Comparison of ENCODE assay signal across 25 mouse cellular contexts in the genomic region with DNA sequence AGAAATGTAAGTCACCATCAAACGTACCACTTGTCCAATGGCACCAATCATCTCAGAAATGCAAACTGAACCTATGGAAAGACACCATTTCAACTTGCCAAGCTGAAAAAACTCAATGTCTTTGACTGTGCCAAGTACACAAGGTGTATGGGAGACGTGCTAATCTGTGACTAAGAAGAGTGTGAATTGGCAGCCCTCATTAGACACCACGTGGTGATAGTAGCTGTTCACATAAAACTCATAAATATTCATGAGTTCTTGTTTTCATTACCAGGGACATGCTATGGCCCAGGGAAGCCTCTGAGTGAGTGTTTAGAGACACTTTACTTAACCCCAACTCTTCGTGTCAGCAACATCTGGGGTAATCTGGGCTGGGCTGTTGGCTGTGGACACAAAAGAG.
DNase-seq lines count a peak whose midpoint lies in the region; ATAC-seq and TF ChIP-seq lines count a peak whose summit lies in the region.
"Had no signal": no experiment of that assay in that cellular context is flagged by ENCODE, and none has a peak within 500 bp of the region (broad histone marks: within the 10 kb centered on the region; RNA-seq: fewer than 3 reads in every experiment).

No protein-coding gene starts in this region.

- DNase-seq in embryo, embryonic 10.5 days (ENCODE audit: low spot score), result peak; percentile 14
- DNase-seq in embryo, embryonic 11 days, result no peak
- peak; percentile 26 for DNase-seq in hindbrain, postnatal 0 days (ENCODE audit: low spot score)
- no peak for DNase-seq in hindbrain, embryonic 14.5 days (ENCODE audit: low spot score)
- peak; percentile 11 for DNase-seq in neural tube, embryonic 11.5 days (ENCODE audit: low spot score)
- DNase-seq in neural tube, embryonic 10.5 days (ENCODE audit: extremely low spot score, low spot score), result no peak
- peak; percentile 86 for DNase-seq in forebrain, embryonic 14.5 days (ENCODE audit: low spot score)
- DNase-seq in adrenal gland, adult 18-20 months (ENCODE audit: low spot score in 2 of 2), result no peak
- DNase-seq: adrenal gland, postnatal 14 days; cerebellum, adult 9-10 months; heart, postnatal 4 days; kidney, postnatal 25 days; liver, postnatal 0 days; right cerebral cortex, postnatal 25 days; thymus, adult 18-20 months; thymus, postnatal 36 days had no signal

- ATAC-seq in hindbrain, postnatal 0 days, result no peak
- ATAC-seq in hindbrain, embryonic 14.5 days (ENCODE audit: low FRiP score), result no peak
- ATAC-seq in neural tube, embryonic 11.5 days (ENCODE audit: insufficient read depth, low FRiP score, low TSS enrichment), result no peak
- ATAC-seq in forebrain, embryonic 14.5 days, result peak; percentile 85; the same call in 1 of the 2 replicates
- ATAC-seq: inflammation-experienced regulatory T-cells, adult 6 months; liver, postnatal 0 days; lung, postnatal 0 days had no signal

- no peak overlapping the region for H3K4me2 ChIP-seq in hindbrain, postnatal 0 days (ENCODE audit: low read depth, low read length)
- no peak overlapping the region for H3K4me2 ChIP-seq in hindbrain, embryonic 14.5 days (replicated peaks)
- no peak overlapping the region for H3K4me2 ChIP-seq in neural tube, embryonic 11.5 days (ENCODE audit: low read depth)
- H3K4me2 ChIP-seq in forebrain, embryonic 14.5 days (ENCODE audit: low read length), result no peak overlapping the region
- H3K4me2 ChIP-seq: embryonic facial prominence, embryonic 12.5 days; limb, embryonic 12.5 days; liver, embryonic 11.5 days; midbrain, embryonic 12.5 days had no signal

- no peak overlapping the region for H3K9ac ChIP-seq in hindbrain, postnatal 0 days (replicated peaks; ENCODE audit: low read length)
- no peak overlapping the region for H3K9ac ChIP-seq in hindbrain, embryonic 14.5 days
- H3K9ac ChIP-seq in neural tube, embryonic 11.5 days (ENCODE audit: low read length), result no peak overlapping the region
- no peak overlapping the region for H3K9ac ChIP-seq in forebrain, embryonic 14.5 days (ENCODE audit: low read length)
- H3K9ac ChIP-seq: embryonic facial prominence, embryonic 12.5 days; limb, embryonic 12.5 days; liver, postnatal 0 days; midbrain, embryonic 12.5 days had no signal

- no peaks in the 10 kb centered on the region for H3K4me1 ChIP-seq in hindbrain, postnatal 0 days (ENCODE audit: insufficient read depth, low read length)
- 0 out of 2 replicates have a peak, but pooled peaks cover 5% of the 10 kb centered on the region for H3K4me1 ChIP-seq in hindbrain, embryonic 14.5 days (replicated peaks; ENCODE audit: control insufficient read depth, insufficient read depth, low read length)
- no peaks in the 10 kb centered on the region for H3K4me1 ChIP-seq in neural tube, embryonic 11.5 days (ENCODE audit: control insufficient read depth, insufficient read depth, low read length)
- H3K4me1 ChIP-seq in forebrain, embryonic 14.5 days (ENCODE audit: control insufficient read depth, insufficient read depth, low read length), result peaks cover 8% of the 10 kb centered on the region
- H3K4me1 ChIP-seq: embryonic facial prominence, embryonic 12.5 days had no signal

- TF ChIP-seq CTCF in hindbrain, postnatal 0 days (IDR thresholded peaks at IDR 0.05; ENCODE audit: low read depth), result no peak

- H3K27ac ChIP-seq in hindbrain, postnatal 0 days, result no peak overlapping the region
- H3K27ac ChIP-seq in hindbrain, embryonic 14.5 days, result no peak overlapping the region
- no peak overlapping the region for H3K27ac ChIP-seq in neural tube, embryonic 11.5 days (ENCODE audit: low read depth, low read length)
- H3K27ac ChIP-seq in forebrain, embryonic 14.5 days (ENCODE audit: low read depth, low read length), result no peak overlapping the region
- H3K27ac ChIP-seq: embryonic facial prominence, embryonic 12.5 days; heart, embryonic 10.5 days; layer of hippocampus, adult 2 months; limb, embryonic 12.5 days; macrophage; midbrain, embryonic 12.5 days had no signal

- H3K36me3 ChIP-seq in hindbrain, postnatal 0 days (ENCODE audit: insufficient read depth, low read length), result no peaks in the 10 kb centered on the region
- H3K36me3 ChIP-seq in hindbrain, embryonic 14.5 days (replicated peaks; ENCODE audit: control insufficient read depth, insufficient read depth), result no peaks in the 10 kb centered on the region
- no peaks in the 10 kb centered on the region for H3K36me3 ChIP-seq in neural tube, embryonic 11.5 days (ENCODE audit: control insufficient read depth, insufficient read depth, low read length)
- H3K36me3 ChIP-seq in forebrain, embryonic 14.5 days (ENCODE audit: control insufficient read depth, insufficient read depth, low read length), result no peaks in the 10 kb centered on the region
- H3K36me3 ChIP-seq: embryonic facial prominence, embryonic 12.5 days; heart, embryonic 10.5 days; limb, embryonic 12.5 days; midbrain, embryonic 12.5 days had no signal

- H3K4me3 ChIP-seq in hindbrain, postnatal 0 days (ENCODE audit: low read length), result no peak overlapping the region
- H3K4me3 ChIP-seq in hindbrain, embryonic 14.5 days (replicated peaks; ENCODE audit: low read length), result no peak overlapping the region
- no peak overlapping the region for H3K4me3 ChIP-seq in neural tube, embryonic 11.5 days (ENCODE audit: low read depth, low read length)
- H3K4me3 ChIP-seq in forebrain, embryonic 14.5 days (ENCODE audit: low read depth, low read length), result no peak overlapping the region
- H3K4me3 ChIP-seq: embryonic facial prominence, embryonic 12.5 days; heart, embryonic 10.5 days; layer of hippocampus, adult 2 months; limb, embryonic 12.5 days; midbrain, embryonic 12.5 days had no signal

- 29% methylated on average over 4 of the region's 4 CpGs for WGBS in hindbrain, postnatal 0 days
- WGBS in hindbrain, embryonic 14.5 days, result 25% methylated on average over 4 of the region's 4 CpGs
- 37% methylated on average over 4 of the region's 4 CpGs for WGBS in neural tube, embryonic 11.5 days
- WGBS in forebrain, embryonic 14.5 days, result 17% methylated on average over 4 of the region's 4 CpGs

- H3K9me3 ChIP-seq in hindbrain, postnatal 0 days (ENCODE audit: low read length), result no peaks in the 10 kb centered on the region
- H3K9me3 ChIP-seq in hindbrain, embryonic 14.5 days (ENCODE audit: control insufficient read depth, low read length), result no peaks in the 10 kb centered on the region
- H3K9me3 ChIP-seq in neural tube, embryonic 11.5 days (ENCODE audit: control insufficient read depth, low read length), result no peaks in the 10 kb centered on the region
- H3K9me3 ChIP-seq in forebrain, embryonic 14.5 days (replicated peaks; ENCODE audit: control insufficient read depth, low read length), result no peaks in the 10 kb centered on the region
- H3K9me3 ChIP-seq: embryonic facial prominence, embryonic 12.5 days; heart, embryonic 10.5 days; limb, embryonic 12.5 days; midbrain, embryonic 12.5 days had no signal

- no peaks in the 10 kb centered on the region for H3K27me3 ChIP-seq in hindbrain, postnatal 0 days (ENCODE audit: insufficient read depth, low read length)
- no peaks in the 10 kb centered on the region for H3K27me3 ChIP-seq in hindbrain, embryonic 14.5 days (ENCODE audit: control insufficient read depth, insufficient read depth, low read length)
- H3K27me3 ChIP-seq in neural tube, embryonic 11.5 days (ENCODE audit: control insufficient read depth, insufficient read depth, low read length), result no peaks in the 10 kb centered on the region
- no peaks in the 10 kb centered on the region for H3K27me3 ChIP-seq in forebrain, embryonic 14.5 days (replicated peaks; ENCODE audit: control insufficient read depth, insufficient read depth, low read length)
- H3K27me3 ChIP-seq: embryonic facial prominence, embryonic 12.5 days; limb, embryonic 12.5 days; midbrain, embryonic 12.5 days had no signal

Comparison
In these comparisons a context has a peak if more than half of its experiments do, and no peak if none do; other contexts are left out.
1. DNase-seq: peak in embryo, embryonic 10.5 days (single experiment), hindbrain, postnatal 0 days (single experiment), neural tube, embryonic 11.5 days (single experiment) and forebrain, embryonic 14.5 days (single experiment); none in embryo, embryonic 11 days (single experiment), hindbrain, embryonic 14.5 days (single experiment), neural tube, embryonic 10.5 days (single experiment) and adrenal gland, adult 18-20 months (0 of 2).